Mouse (Mus musculus) lung, postnatal 0 days (tissue): ENCODE measurements at regions not wholly inside any gene's neighbourhood (a gene's known extent, or its start where the extent isn't known, plus 50 kb on each side); places are given as distances from the start of the nearest gene placed in this dataset.

Source experiments
- CTCF ChIP-seq: IDR thresholded peaks from 2 replicates; pipeline ENCODE4 v1.5.1; 2016; ENCODE audit warnings: antibody characterized with exemption, mild to moderate bottlenecking
- EP300 ChIP-seq: IDR thresholded peaks from 2 replicates; pipeline ENCODE4 v1.6.1; 2016; ENCODE audit warnings: antibody characterized with exemption, mild to moderate bottlenecking, control low read depth

- no peak for TF ChIP-seq CTCF
- no peak for TF ChIP-seq EP300
Measured at GRCm38 (mm10) chr12:17601245-17602023, 56.8 kb downstream of the Odc1 start.
